Mouse (Mus musculus) bone marrow macrophage, adult 2 months (primary cell): ENCODE measurements around the gene Gm20388.

ENCODE experiments used
- CTCF ChIP-seq: IDR thresholded peaks from 2 replicates; pipeline ENCODE4 v1.5.1; 2012; ENCODE audit warnings: low read depth, mild to moderate bottlenecking, low read length, moderate library complexity
- POLR2A ChIP-seq: IDR thresholded peaks from 2 replicates; pipeline ENCODE4 v1.6.1; 2012; ENCODE audit warnings: mild to moderate bottlenecking, low read depth, low read length, borderline replicate concordance

DNA sequence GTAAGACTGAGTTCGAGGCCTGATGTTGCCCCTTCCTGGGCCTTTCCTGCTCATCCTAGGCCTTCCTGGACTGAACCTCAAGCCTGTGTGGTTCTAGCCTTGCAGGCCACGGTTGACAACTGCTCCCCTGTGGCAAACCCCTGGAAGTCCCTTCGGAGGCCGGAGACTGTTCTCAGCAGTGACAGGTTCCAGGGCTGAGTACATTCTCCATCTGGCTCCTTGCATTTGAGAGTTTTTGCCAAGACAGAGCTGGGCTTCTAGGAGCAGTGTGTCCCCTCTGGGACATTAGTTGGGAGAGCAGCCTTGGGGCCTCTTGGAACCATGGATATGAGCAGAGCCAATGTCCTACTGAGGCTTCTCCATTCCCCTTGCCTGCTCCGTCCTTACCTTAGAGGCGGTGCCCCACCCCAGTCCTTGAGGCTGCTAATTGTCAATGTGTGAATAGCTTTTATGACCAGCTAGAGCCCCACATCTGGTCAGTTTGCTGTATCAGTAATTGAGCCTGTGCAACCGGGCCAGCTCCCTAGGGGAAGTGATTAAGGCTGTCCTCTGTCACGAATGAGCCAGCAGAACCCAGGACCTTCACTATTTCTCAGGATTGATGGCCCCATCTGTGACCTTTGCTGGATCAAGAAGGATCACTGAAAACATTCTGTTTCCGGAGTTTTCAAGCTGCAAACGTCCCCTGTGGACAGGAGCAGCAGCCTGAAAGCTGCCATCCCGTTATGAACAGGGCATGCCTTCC is 607.2 kb downstream of the Gm20388 start:
- TF ChIP-seq POLR2A, result no peak
- TF ChIP-seq CTCF, result no peak
